Mouse (Mus musculus): Measurements from ENCODE around the gene Irf7. TPM values are rescaled to one million over a fixed set of nuclear protein-coding genes. Genes with fewer than 3 reads are reported as not detected.

Irf7 gene
- polyA plus RNA-seq, 1 experiment from 2014 or later = 1.1 TPM

GRCm38 (mm10) chr7:141216894-141217293 is 49.4 kb downstream of the Irf7 start:
- H3K9me3 ChIP-seq (replicated peaks) = no peaks in the 10 kb centered on the region
- H3K9ac ChIP-seq = peak overlapping the region; percentile 79; the same call in 1 of the 2 replicates
- ATAC-seq (ENCODE audit: low FRiP score) = no peak
- H3K36me3 ChIP-seq = peaks cover 21% of the 10 kb centered on the region
- H3K27ac ChIP-seq = no peak overlapping the region
- peaks cover 36% of the 10 kb centered on the region for H3K4me1 ChIP-seq
- H3K27me3 ChIP-seq = no peaks in the 10 kb centered on the region
- peak overlapping the region; percentile 76 for H3K4me3 ChIP-seq
- peak overlapping the region; percentile 94 for H3K4me2 ChIP-seq (replicated peaks)
- 85% methylated on average over 11 of the region's 11 CpGs for WGBS

DNA sequence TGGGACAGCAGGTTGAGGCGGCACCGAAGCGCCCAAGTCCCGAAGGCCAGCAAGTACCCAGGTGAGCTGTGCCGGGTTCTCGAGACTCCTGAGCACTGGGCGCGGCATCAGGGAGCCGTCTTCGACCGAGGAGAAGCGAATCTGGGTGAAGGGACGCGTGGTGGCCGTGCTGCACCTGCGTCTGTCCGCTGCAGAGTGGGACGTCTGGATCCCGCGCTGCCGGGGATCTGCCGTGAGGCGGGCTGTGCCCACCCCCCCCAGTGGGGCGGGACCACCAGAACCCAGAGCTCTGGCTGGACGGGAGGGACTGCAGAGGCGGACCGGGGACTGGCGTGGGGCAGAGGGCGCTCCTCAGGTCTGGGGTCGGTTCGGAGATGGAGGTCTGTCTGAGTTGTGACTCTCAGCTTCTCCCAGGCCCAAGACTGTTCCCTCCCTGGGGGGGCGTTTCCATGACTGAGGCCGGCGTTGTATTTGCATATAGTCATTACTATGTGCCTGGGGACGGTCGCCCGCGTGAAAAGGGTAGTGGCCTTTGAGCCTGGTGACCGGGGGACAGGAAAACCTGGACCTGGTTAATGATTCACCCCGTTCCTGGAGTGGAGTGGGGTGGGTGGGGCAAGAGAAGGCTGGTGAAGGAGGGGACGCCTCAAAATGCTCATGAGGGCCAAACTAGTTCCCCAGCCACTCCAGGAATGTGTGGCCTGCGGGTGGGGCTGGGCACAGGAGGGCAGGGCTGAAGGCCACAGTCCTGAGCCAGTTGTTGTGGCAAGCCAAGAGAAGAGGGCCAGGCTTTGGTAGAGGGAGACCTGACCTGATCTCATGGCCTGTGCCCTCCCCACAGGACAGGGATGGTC is 50.2 kb downstream of the Irf7 start:
- H3K4me3 ChIP-seq = peak overlapping the region; percentile 76
- H3K9me3 ChIP-seq (replicated peaks) = no peaks in the 10 kb centered on the region
- peak; percentile 70 for ATAC-seq (ENCODE audit: low FRiP score)
- no peaks in the 10 kb centered on the region for H3K27me3 ChIP-seq
- peaks cover 34% of the 10 kb centered on the region for H3K4me1 ChIP-seq
- peak overlapping the region; percentile 94 for H3K4me2 ChIP-seq (replicated peaks)
- peak overlapping the region; percentile 96 for H3K27ac ChIP-seq
- H3K9ac ChIP-seq = peak overlapping the region; percentile 79
- WGBS = under 1% methylated on average over 42 of the region's 42 CpGs
- peaks cover 21% of the 10 kb centered on the region for H3K36me3 ChIP-seq

- Histone ChIP-seq H3K36me3 (peaks cover 21% of the 10 kb centered on the region), H3K27ac (peak within 1 kb of the TSS; percentile 96), H3K9me3 (replicated peaks) (no peaks in the 10 kb centered on the region), H3K4me3 (peak within 1 kb of the TSS; percentile 76), H3K27me3 (no peaks in the 10 kb centered on the region), H3K4me2 (replicated peaks) (peak within 1 kb of the TSS; percentile 94), H3K9ac (peak within 1 kb of the TSS; percentile 79), H3K4me1 (peaks cover 29% of the 10 kb centered on the region)
- peak; percentile 96 for ATAC-seq (ENCODE audit: low FRiP score)
- WGBS = under 1% methylated on average over 39 of the region's 41 CpGs
These were observed 51.0 kb downstream of the Irf7 start, which contains the start of gene Rassf7 for GRCm38 (mm10) chr7:141215101-141215879. Gene Rassf7 (plus strand): TSS chr7:141215860.

DNA sequence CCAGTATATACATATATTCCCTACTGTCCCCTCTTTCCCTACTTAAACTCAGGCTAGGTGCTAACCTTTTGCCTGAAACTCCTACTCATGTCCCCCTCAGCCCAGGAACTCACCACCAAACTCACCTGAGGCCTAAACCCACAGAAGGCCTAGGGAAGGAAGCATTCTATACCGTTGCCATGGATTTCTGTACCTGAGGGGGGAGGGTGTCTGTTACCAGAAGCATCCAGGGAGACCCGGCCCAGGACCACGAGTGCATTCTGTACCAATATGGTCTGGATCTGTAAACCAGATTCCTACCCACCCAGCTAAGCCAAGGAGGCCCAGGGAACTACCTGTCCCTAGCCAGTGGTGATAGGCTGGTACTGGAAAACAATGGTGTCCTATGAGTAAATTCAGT is 52.0 kb downstream of the Irf7 start:
- 76% methylated on average over 3 of the region's 3 CpGs for WGBS
- H3K36me3 ChIP-seq = peaks cover 20% of the 10 kb centered on the region
- H3K27ac ChIP-seq = peak overlapping the region; percentile 96
- no peak overlapping the region for H3K4me3 ChIP-seq
- H3K4me2 ChIP-seq (replicated peaks) = peak overlapping the region; percentile 94; the same call in 1 of the 2 replicates
- H3K9me3 ChIP-seq (replicated peaks) = no peaks in the 10 kb centered on the region
- H3K27me3 ChIP-seq = no peaks in the 10 kb centered on the region
- ATAC-seq (ENCODE audit: low FRiP score) = no peak
- no peak overlapping the region; the same call in 1 of the 2 replicates for H3K9ac ChIP-seq
- H3K4me1 ChIP-seq = peaks cover 29% of the 10 kb centered on the region

DNA sequence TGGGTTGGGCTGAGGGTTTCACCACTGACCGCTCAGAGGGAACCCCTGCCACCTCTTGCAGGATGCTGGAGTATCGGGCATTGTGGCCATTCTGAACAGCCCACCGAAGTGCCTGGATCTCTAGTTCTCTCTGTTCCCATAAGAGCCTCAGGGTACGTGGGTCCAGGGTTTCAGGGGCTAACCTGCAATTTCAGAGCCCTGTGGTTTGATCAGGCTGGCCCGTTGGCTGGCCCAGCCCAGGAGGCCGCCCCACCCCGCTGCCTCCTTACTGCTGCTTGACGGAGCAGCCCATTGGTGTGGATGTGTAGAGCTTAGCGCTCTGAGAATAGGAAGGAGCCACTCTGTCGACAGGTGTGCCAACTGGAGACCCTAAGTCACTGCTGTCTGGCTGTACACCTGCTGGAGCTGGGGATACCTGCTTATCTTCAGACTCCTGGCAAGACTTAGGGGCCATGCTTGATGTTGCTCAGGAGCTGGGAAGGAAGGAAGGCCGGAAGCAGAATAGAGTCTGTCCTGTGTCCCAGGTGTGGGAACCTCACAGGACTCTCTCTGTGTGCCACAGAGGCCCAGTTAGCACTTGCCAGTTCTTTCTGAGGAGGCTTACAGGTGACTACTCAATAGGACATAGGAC is 52.6 kb downstream of the Irf7 start, which contains the start of gene Lmntd2:
Lmntd2 (minus strand) TSS at position 476 of the 631 bp plus-strand sequence.
- Histone ChIP-seq H3K4me2 (replicated peaks) (peak within 1 kb of the TSS; percentile 94), H3K4me3 (peak within 1 kb of the TSS; percentile 76), H3K9ac (peak within 1 kb of the TSS; percentile 76), H3K4me1 (peaks cover 29% of the 10 kb centered on the region), H3K27ac (peak within 1 kb of the TSS; percentile 96), H3K9me3 (replicated peaks) (no peaks in the 10 kb centered on the region), H3K36me3 (peaks cover 14% of the 10 kb centered on the region), H3K27me3 (no peaks in the 10 kb centered on the region)
- ATAC-seq (ENCODE audit: low FRiP score) = no peak
- WGBS = 93% methylated on average over 11 of the region's 11 CpGs

DNA sequence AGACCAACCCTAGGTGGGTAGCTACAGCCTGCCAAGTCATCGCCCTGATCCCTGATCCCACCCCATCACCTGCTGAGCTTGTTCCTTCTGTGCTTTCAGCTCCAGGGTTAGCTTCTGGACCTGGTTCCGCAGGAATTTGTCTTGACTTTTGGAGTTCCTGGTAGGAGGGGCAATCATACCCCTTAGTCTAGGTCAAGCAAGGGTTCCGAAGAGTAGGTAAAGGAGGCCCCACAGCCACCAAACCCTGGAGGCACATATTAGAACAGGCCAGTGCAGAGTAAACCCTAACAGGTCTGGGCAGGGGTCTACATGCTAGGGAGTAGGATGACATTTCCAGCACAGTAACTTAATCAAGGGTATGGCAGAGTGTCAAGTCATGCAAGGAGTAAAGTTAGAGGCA is 53.1 kb downstream of the Irf7 start:
- H3K27ac ChIP-seq = no peak overlapping the region
- no peaks in the 10 kb centered on the region for H3K9me3 ChIP-seq (replicated peaks)
- peaks cover 9% of the 10 kb centered on the region for H3K36me3 ChIP-seq
- H3K4me1 ChIP-seq = peaks cover 29% of the 10 kb centered on the region
- no peak overlapping the region for H3K9ac ChIP-seq
- H3K27me3 ChIP-seq = no peaks in the 10 kb centered on the region
- WGBS = 91% methylated on average over 3 of the region's 3 CpGs
- no peak overlapping the region for H3K4me2 ChIP-seq (replicated peaks)
- no peak overlapping the region for H3K4me3 ChIP-seq
- ATAC-seq (ENCODE audit: low FRiP score) = no peak

MicroRNA genes within 50 kb of the gene (microRNA counts, 519-probe panel; counts per million panel counts)
- microRNA mmu-miR-210 = 4,625 counts per million, percentile 87 among the panel's probes with 10 or more counts

Small RNA genes lying within 50 kb of the gene (microRNA-seq; reads per million reads assigned to microRNA genes)
- 657 reads per million, percentile 70 among the genes with 10 or more reads in this experiment for gene Mir210

Other genes starting within 250 kb of the Irf7 start
- gene Ifitm6, start 248.6 kb downstream of the Irf7 start, polyA plus RNA-seq (2016; fragmentation: Nextera tagmentation; extraction: Ambion mirVana) = not detected in 2 replicates
- gene Gm17387, start 237.3 kb downstream of the Irf7 start, polyA plus RNA-seq (2016; fragmentation: Nextera tagmentation; extraction: Ambion mirVana) = not detected in 2 replicates
- gene B4galnt4, start 205.4 kb downstream of the Irf7 start, polyA plus RNA-seq (2016; fragmentation: Nextera tagmentation; extraction: Ambion mirVana) = 46.1 and 46.5 TPM in 2 replicates
- 3.1 and 4.5 TPM in 2 replicates for gene Pkp3, start 188.3 kb downstream of the Irf7 start, polyA plus RNA-seq (2016; fragmentation: Nextera tagmentation; extraction: Ambion mirVana)
- 1.7 and 2.6 TPM in 2 replicates for gene Sigirr, start 165.9 kb downstream of the Irf7 start, polyA plus RNA-seq (2016; fragmentation: Nextera tagmentation; extraction: Ambion mirVana)
- gene Ano9, start 148.7 kb downstream of the Irf7 start, polyA plus RNA-seq (2016; fragmentation: Nextera tagmentation; extraction: Ambion mirVana) = 0.59 and 0.81 TPM in 2 replicates
- 76.0 and 76.5 TPM in 2 replicates for gene Ptdss2, start 144.1 kb downstream of the Irf7 start, polyA plus RNA-seq (2016; fragmentation: Nextera tagmentation; extraction: Ambion mirVana)
- gene Rnh1, start 93.6 kb downstream of the Irf7 start, polyA plus RNA-seq (2016; fragmentation: Nextera tagmentation; extraction: Ambion mirVana) = 61.0 and 61.9 TPM in 2 replicates
- gene Hras, start 72.5 kb downstream of the Irf7 start, polyA plus RNA-seq (2016; fragmentation: Nextera tagmentation; extraction: Ambion mirVana) = 95.1 and 103 TPM in 2 replicates
- 10.8 and 12.2 TPM in 2 replicates for gene Lrrc56, start 72.3 kb downstream of the Irf7 start, polyA plus RNA-seq (2016; fragmentation: Nextera tagmentation; extraction: Ambion mirVana)
- 3.3 and 3.9 TPM in 2 replicates for gene Lmntd2, start 52.4 kb downstream of the Irf7 start, polyA plus RNA-seq (2016; fragmentation: Nextera tagmentation; extraction: Ambion mirVana)
- gene Rassf7, start 50.6 kb downstream of the Irf7 start, polyA plus RNA-seq (2016; fragmentation: Nextera tagmentation; extraction: Ambion mirVana) = 34.7 and 35.6 TPM in 2 replicates
- gene Phrf1, start 37.7 kb downstream of the Irf7 start, polyA plus RNA-seq (2016; fragmentation: Nextera tagmentation; extraction: Ambion mirVana) = 95.5 and 99.3 TPM in 2 replicates
- not detected in 2 replicates for gene Cdhr5, start 10.3 kb upstream of the Irf7 start, polyA plus RNA-seq (2016; fragmentation: Nextera tagmentation; extraction: Ambion mirVana)
- gene Sct, start 12.7 kb upstream of the Irf7 start, polyA plus RNA-seq (2016; fragmentation: Nextera tagmentation; extraction: Ambion mirVana) = 2.4 and 2.7 TPM in 2 replicates
- 0.81 and 0.86 TPM in 2 replicates for gene Drd4, start 25.5 kb upstream of the Irf7 start, polyA plus RNA-seq (2016; fragmentation: Nextera tagmentation; extraction: Ambion mirVana)
- gene Deaf1, start 61.2 kb upstream of the Irf7 start, polyA plus RNA-seq (2016; fragmentation: Nextera tagmentation; extraction: Ambion mirVana) = 96.5 and 96.6 TPM in 2 replicates
- gene Tmem80, start 61.3 kb upstream of the Irf7 start, polyA plus RNA-seq (2016; fragmentation: Nextera tagmentation; extraction: Ambion mirVana) = 60.5 and 66.9 TPM in 2 replicates
- 2.6 and 2.7 TPM in 2 replicates for gene Eps8l2, start 72.4 kb upstream of the Irf7 start, polyA plus RNA-seq (2016; fragmentation: Nextera tagmentation; extraction: Ambion mirVana)
- 352 and 355 TPM in 2 replicates for gene Taldo1, start 125.7 kb upstream of the Irf7 start, polyA plus RNA-seq (2016; fragmentation: Nextera tagmentation; extraction: Ambion mirVana)
- 52.2 and 54.1 TPM in 2 replicates for gene Gatd1, start 147.7 kb upstream of the Irf7 start, polyA plus RNA-seq (2016; fragmentation: Nextera tagmentation; extraction: Ambion mirVana)
- gene Cend1, start 163.0 kb upstream of the Irf7 start, polyA plus RNA-seq (2016; fragmentation: Nextera tagmentation; extraction: Ambion mirVana) = 27.9 and 30.9 TPM in 2 replicates
- gene Slc25a22, start 171.4 kb upstream of the Irf7 start, polyA plus RNA-seq (2016; fragmentation: Nextera tagmentation; extraction: Ambion mirVana) = 54.8 and 62.1 TPM in 2 replicates
- gene Pidd1, start 177.5 kb upstream of the Irf7 start, polyA plus RNA-seq (2016; fragmentation: Nextera tagmentation; extraction: Ambion mirVana) = 10.8 and 11.6 TPM in 2 replicates
- gene Rplp2, start 180.9 kb upstream of the Irf7 start, polyA plus RNA-seq (2016; fragmentation: Nextera tagmentation; extraction: Ambion mirVana) = 801 and 888 TPM in 2 replicates
- 16.2 and 19.1 TPM in 2 replicates for gene Pnpla2, start 188.7 kb upstream of the Irf7 start, polyA plus RNA-seq (2016; fragmentation: Nextera tagmentation; extraction: Ambion mirVana)
- 7.7 and 8.9 TPM in 2 replicates for gene Cracr2b, start 194.6 kb upstream of the Irf7 start, polyA plus RNA-seq (2016; fragmentation: Nextera tagmentation; extraction: Ambion mirVana)
- 14.4 and 17.3 TPM in 2 replicates for gene Cd151, start 200.9 kb upstream of the Irf7 start, polyA plus RNA-seq (2016; fragmentation: Nextera tagmentation; extraction: Ambion mirVana)
- 62.0 and 69.0 TPM in 2 replicates for gene Polr2l, start 208.7 kb upstream of the Irf7 start, polyA plus RNA-seq (2016; fragmentation: Nextera tagmentation; extraction: Ambion mirVana)
- gene Tspan4, start 208.8 kb upstream of the Irf7 start, polyA plus RNA-seq (2016; fragmentation: Nextera tagmentation; extraction: Ambion mirVana) = 30.1 and 31.1 TPM in 2 replicates